Mouse (Mus musculus): Measurements from ENCODE around the gene Pls3.

The Pls3 gene

GRCm38 (mm10) chrX:75874332-75875291 is at the start of gene Pls3:
Pls3 (minus strand) TSS chrX:75875182.
- DNase-seq (ENCODE audit: low read depth, low spot score): peak; percentile 95

GRCm38 (mm10) chrX:75895716-75896115 is 20.7 kb upstream of the Pls3 start:
- DNase-seq (ENCODE audit: low read depth, low spot score): no peak

- DNase-seq (ENCODE audit: low read depth, low spot score): peak; percentile 44
These were observed 584 bp upstream of the Pls3 start for GRCm38 (mm10) chrX:75875566-75875965.

- DNase-seq (ENCODE audit: low read depth, low spot score): peak; percentile 58
These were observed 1.2 kb downstream of the Pls3 start for GRCm38 (mm10) chrX:75873813-75874212.

- DNase-seq (ENCODE audit: low read depth, low spot score): peak; percentile 39
These were observed 1.7 kb downstream of the Pls3 start for GRCm38 (mm10) chrX:75873253-75873652.

GRCm38 (mm10) chrX:75871855-75872254 is 3.1 kb downstream of the Pls3 start:
- peak; percentile 45 for DNase-seq (ENCODE audit: low read depth, low spot score)

- no peak for DNase-seq (ENCODE audit: low read depth, low spot score)
These were observed 13.3 kb downstream of the Pls3 start for GRCm38 (mm10) chrX:75861715-75862114.

GRCm38 (mm10) chrX:75854294-75854693 is 20.7 kb downstream of the Pls3 start:
- DNase-seq (ENCODE audit: low read depth, low spot score): no peak

- DNase-seq (ENCODE audit: low read depth, low spot score): no peak
These were observed 30.7 kb downstream of the Pls3 start for GRCm38 (mm10) chrX:75844290-75844689.

GRCm38 (mm10) chrX:75842835-75843234 is 32.1 kb downstream of the Pls3 start:
- DNase-seq (ENCODE audit: low read depth, low spot score): no peak

- no peak for DNase-seq (ENCODE audit: low read depth, low spot score)
These were observed 32.9 kb downstream of the Pls3 start for GRCm38 (mm10) chrX:75842120-75842519.

- no peak for DNase-seq (ENCODE audit: low read depth, low spot score)
These were observed 34.7 kb downstream of the Pls3 start for GRCm38 (mm10) chrX:75840263-75840662.

- peak; percentile 80 for DNase-seq (ENCODE audit: low read depth, low spot score)
These were observed 40.1 kb downstream of the Pls3 start for GRCm38 (mm10) chrX:75834836-75835235.

GRCm38 (mm10) chrX:75834286-75834685 is 40.7 kb downstream of the Pls3 start:
- DNase-seq (ENCODE audit: low read depth, low spot score): peak; percentile 75

- DNase-seq (ENCODE audit: low read depth, low spot score): no peak
These were observed 41.9 kb downstream of the Pls3 start for GRCm38 (mm10) chrX:75833006-75833641.

GRCm38 (mm10) chrX:75829867-75830255 is 45.1 kb downstream of the Pls3 start:
- no peak for DNase-seq (ENCODE audit: low read depth, low spot score)

- no peak for DNase-seq (ENCODE audit: low read depth, low spot score)
These were observed 45.6 kb downstream of the Pls3 start for GRCm38 (mm10) chrX:75829240-75829866.

- DNase-seq (ENCODE audit: low read depth, low spot score): peak; percentile 87
These were observed 56.2 kb downstream of the Pls3 start for GRCm38 (mm10) chrX:75818647-75819271.

- DNase-seq (ENCODE audit: low read depth, low spot score): peak; percentile 44
These were observed 60.0 kb downstream of the Pls3 start for GRCm38 (mm10) chrX:75814958-75815357.

- no peak for DNase-seq (ENCODE audit: low read depth, low spot score)
These were observed 60.9 kb downstream of the Pls3 start for GRCm38 (mm10) chrX:75814123-75814522.

GRCm38 (mm10) chrX:75796583-75796982 is 78.4 kb downstream of the Pls3 start:
- peak; percentile 77 for DNase-seq (ENCODE audit: low read depth, low spot score)

- peak; percentile 55 for DNase-seq (ENCODE audit: low read depth, low spot score)
These were observed 95.2 kb downstream of the Pls3 start for GRCm38 (mm10) chrX:75779796-75780195.

Measured in 3T3-L1 (cell line).